Mouse (Mus musculus) left cerebral cortex, postnatal 14 days (tissue): Measurements from ENCODE around the gene Pfdn6. TPM values are rescaled to one million over a fixed set of nuclear protein-coding genes. Genes with fewer than 3 reads are reported as not detected.
"Not testable (repeated sequence)": the region's sequence is repeated elsewhere in the genome, so short reads cannot be mapped to it uniquely, and the experiment has no call there.

ENCODE experiments used
- DNase-seq, 2 experiments: peaks; one replicate each; pipeline ENCODE4 v3.0.0; 2021 to 2022; ENCODE audit warnings: low spot score in 2 of 2, mixed read lengths in 1 of 2
- intact Hi-C: fragments of 180-260 bp; cut with DNase I; formaldehyde crosslinking; loops from one replicate; pipeline ENCODE4 v1.15.1; 2025
- long read RNA-seq, 2 experiments: library from polyadenylated mRNA; stranded (forward); transcript quantifications; one replicate each; pipeline ENCODE4 v2.0.0; 2021
- total RNA-seq, 2 experiments: library from RNA; stranded (reverse); gene quantifications; 2 replicates each; pipeline ENCODE4 v1.2.3; 2021

Pfdn6 gene
- total RNA-seq = 10 to 100 TPM; 88.3 to 99.4 TPM
- long read RNA-seq, experiment 1, transcript Pfdn6-201 (4 exons, 807 nt) = major isoform, 36 of 40 reads
- long read RNA-seq, experiment 1, partial matches to known transcripts = 3 of 40 reads
- long read RNA-seq, experiment 1, other reads (novel, unspliced or antisense) = 0 of 40 reads
- long read RNA-seq, experiment 2, transcript Pfdn6-201 (4 exons, 807 nt) = major isoform, 19 of 21 reads
- long read RNA-seq, experiment 2, partial matches to known transcripts = 1 of 21 reads
- long read RNA-seq, experiment 2, other reads (novel, unspliced or antisense) = 0 of 21 reads

DNA sequence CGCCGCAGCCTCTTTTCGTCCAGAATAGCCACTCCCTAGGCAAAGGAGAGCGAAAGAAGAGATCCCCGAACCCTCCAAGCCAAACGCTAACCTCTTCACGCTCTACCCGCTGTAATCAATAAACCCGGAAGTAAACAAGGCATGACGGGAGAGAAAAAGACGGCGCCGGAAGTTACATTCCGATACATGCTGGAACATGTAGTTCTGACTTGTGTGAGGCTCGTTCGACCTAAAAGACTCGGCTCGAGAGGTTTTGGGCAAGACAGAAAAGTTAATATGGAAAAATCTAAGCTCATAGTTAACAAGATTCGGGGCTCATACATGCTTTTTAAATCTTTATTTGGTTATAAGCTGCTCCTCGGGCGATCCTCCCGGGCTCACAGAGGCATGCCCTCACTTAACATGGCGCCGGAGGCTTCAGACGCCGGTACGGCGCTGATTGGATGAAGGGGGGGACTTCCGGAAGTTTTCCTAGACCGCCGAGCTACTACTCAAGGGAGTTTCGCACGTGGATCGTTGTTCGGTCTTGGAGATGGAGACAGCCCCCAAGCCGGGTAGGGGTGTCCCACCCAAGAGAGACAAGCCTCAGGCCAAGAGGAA is at the start of gene Pfdn6, which contains the start of gene Wdr46:
Pfdn6 (minus strand) TSS at position 138 of the 600 bp plus-strand sequence.
Wdr46 (plus strand) TSS at position 455 of the 600 bp plus-strand sequence.
- DNase-seq = peak; percentile 87 to 90
- intact Hi-C loops = no loop called here

DNA sequence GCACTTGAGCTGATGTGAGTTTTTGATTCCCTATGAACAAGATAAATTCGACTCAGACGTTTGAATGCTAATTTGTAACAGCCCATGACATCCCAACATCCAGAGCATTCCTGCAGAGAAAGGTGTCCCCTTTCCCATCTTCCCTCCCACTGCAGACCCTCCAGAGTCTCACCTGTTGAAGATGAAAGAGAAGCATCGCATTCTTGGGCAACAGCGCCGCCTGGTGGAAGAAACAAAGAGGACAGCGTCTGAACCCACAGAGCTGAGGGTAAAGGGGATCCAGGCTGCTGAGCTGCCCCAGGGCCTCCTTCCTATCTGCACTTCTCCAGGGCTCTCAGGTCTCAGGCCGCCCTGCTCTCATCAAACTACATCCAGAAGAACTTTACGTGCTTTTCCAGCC is 42.0 kb upstream of the Pfdn6 start:
- intact Hi-C loops = not testable (repeated sequence)
- DNase-seq = peak; percentile 37 to 58

DNA sequence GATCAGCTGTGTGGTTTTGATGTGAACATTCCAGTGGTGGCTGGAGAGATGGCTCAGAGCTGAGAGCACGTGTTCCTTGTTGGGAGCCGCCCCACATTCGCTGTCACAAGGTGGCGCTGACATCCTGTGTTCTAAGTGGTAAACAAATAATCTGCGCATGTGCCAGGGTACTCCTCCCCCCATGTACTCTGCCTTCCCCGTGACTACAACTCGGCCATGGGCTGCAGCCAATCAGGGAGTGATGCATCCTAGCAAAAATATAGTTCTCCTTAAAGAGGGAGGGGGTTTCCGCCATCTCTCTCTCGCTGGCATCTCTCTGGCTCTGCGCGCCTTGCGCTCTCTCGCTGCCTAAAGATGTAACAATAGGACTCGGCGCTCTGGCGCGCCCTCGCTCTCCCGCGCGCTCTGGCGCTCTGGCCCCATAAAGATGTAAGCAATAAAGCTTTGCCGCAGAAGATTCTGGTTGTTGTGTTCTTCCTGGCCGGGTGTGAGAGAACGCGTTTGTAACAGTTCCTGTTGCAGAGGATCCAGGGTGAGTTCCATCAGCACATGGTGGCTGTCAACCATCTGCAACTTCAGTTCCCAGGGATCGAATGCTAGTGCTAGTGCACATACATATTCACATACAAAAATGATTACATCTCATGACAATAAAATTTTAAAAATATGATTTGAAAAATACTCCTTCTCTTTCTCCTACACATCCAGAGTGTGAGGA is 41.2 kb upstream of the Pfdn6 start:
- intact Hi-C loops = not testable (repeated sequence)
- DNase-seq = peak; percentile 90 to 97

DNA sequence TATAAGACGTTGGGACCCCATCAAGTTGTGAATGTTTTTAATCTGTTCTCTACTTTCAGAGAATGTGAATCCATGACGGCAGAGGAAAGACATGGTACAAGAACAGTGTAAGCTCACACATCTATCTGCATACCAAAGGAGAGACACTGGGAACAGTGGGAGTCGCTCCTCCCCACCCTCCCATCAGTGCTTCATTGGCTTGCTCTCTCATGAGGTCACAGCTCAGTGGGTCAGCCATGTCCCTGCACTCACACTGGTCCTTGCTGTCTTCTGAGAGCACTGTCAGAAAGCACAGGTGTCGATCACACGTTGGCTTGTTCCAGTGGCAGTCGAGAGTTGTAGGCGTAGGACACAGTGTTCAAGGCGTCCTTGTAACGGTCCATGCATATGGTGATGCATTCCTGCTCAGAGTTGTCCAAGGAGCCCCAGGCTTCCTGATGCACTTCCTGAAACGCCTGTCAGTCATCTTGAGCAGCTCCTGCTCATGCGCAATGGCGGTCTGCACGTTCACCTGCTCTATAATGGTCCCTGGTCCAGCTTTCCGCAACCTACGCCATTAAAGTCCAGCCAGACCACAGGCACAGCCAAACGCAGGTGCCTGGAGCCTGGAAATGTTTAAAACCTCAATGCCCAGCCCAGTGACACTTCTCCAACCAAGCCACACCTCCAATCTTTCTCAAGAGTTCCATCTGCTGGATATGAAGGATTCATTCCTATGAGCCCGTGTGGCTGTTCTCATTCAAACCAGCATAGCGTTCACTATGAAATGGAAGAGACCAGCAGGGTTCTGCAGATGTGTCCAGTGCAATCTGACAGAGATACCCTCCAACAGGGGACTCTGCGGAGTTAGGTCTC is 40.3 kb upstream of the Pfdn6 start:
- intact Hi-C loops = no loop called here

DNA sequence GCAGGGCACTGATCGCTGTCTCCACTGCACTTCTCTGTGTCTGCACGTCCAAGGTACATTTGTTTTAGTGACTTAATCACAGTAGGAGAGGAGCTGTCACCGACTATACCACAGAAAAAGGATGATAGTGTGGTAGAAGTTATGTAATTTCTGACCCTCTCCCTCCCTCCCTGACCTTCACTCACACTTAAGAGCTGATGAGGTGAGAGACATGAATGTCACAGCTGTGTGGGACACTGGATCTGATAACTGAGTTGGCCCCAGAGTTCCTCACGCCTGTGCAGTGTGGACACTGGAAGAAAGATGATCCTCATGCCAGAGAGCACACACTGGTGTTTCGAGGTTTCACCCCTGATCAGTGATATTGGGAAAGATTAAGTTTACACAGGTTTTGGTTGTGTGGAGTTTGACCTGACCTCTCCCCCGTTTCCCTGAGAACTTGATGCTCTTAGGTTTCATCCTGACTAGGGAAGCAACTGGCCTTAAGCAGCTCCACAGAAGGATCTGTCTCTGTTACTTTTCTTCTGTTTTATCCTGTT is 39.4 kb upstream of the Pfdn6 start:
- no peak for DNase-seq
- intact Hi-C loops = no loop called here

More for the DNA sequence above, 40.3 kb upstream of the Pfdn6 start:
- no peak for DNase-seq

DNA sequence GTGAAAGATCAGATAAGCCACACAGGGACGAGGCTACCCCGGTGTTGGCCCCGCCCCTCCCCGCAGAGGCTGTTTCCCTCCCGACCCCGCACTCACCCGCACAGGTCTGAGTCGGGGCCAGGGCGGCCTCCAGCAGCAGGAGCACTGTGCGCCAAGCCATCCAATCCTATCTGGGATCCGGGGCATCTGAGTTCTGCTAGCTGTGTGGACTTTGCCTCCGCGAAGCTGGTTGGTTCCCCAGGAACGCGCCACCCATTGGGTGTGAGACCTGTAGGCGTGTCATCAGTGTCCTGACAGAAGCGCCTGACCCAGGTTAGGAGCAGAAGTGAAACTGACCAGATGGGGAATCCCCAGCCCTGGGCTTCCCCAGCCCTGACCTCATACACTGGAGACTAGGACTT is 38.5 kb upstream of the Pfdn6 start:
- DNase-seq = peak in 1 of 2 experiments; percentile 65
- intact Hi-C loops = no loop called here

DNA sequence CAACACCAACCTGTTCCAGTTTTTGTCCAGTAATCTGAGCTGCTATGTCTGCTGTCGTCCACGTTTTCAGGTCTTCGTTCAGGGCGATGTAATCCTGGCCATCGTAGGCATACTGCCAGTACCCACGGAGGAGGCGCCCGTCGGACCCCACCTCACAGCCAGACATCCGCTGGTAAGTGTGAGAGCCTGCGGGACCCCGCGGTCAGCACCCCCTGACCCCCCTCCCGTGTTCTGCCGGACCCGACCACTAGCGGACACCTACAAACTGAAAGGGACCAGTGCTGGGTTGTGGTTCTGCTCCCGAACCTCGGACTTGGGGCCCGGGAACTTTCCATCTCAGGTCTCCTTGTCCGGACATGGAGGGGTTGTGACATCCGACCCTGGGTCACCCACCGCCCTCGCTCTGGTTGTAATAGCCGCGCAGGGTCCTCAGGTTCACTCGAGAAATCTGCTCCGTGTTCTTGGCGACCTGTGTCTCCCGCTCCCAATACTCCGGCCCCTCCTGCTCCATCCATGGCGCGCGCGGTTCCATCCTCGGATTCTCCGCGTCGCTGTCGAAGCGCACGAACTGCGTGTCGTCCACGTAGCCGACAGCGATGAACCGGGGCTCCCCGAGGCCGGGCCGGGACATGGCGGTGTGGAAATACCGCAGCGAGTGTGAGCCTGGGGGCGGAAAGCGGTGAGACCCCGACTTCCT is 37.9 kb upstream of the Pfdn6 start:
- intact Hi-C loops = no loop called here

DNA sequence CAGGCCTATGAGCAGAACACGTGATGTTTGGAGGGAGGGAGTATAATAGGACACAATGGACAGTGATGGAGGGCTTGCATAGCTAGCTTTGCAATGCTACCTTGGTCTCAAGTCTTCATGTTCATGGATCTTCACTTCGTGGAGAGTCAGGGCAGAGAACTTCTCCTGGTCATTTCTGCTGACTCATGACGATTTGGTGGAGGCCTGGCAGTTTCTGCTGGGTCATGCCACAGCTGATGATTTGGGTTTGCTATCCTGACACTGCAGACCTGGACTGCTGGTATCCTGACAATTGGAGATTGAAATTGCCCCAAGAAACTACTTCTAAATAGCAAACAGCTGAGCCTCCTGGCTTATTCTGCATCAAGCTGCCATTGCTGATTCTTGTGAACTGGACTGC is 33.4 kb upstream of the Pfdn6 start:
- intact Hi-C loops = loop anchor here (2.0 kb wide), 1 partner anchor 1297 kb away; no protein-coding TSS in a partner anchor
- no peak for DNase-seq

More for the DNA sequence above, 37.9 kb upstream of the Pfdn6 start:
- no peak for DNase-seq

DNA sequence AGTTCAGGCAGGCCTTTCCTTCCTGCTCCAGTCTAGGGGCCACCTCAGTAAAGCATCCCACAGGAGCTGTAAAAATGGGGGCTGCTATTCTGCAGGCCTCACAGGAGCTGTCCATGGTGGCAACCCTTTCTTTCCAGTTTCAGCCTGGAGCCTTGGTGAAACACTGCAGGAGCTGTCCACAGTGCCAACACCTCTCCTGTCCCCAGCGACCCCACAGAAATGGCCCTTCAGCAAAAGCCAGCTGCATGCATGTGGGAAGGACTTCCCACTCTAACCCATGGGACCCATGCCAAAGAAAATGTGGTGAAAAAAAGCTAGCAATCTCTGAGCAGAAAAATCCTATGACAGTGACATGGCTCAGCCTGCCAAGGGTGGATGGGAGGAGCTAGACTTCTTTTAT is 32.5 kb upstream of the Pfdn6 start:
- no peak for DNase-seq
- intact Hi-C loops = loop anchor here (2.0 kb wide), 1 partner anchor 1298 kb away; no protein-coding TSS in a partner anchor

DNA sequence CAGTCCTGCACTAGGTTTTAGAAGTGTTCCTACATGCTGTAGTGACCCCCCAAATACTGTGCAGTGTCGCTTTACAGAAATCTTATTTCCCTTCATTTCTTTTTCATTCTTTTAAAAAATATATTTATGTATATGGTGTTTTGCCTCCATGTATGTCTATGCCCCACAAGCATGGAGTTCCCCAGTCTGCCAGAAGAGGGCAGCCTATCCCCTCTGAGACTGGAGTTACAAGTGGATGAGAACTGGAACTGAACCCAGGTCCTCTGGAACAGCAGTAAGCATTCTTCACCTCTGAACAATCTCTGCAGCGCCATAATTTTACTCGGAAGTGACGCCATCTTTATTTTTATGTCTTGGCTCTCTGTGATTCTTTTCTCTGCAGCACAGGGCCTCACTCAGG is 29.3 kb upstream of the Pfdn6 start:
- intact Hi-C loops = no loop called here
- no peak for DNase-seq

DNA sequence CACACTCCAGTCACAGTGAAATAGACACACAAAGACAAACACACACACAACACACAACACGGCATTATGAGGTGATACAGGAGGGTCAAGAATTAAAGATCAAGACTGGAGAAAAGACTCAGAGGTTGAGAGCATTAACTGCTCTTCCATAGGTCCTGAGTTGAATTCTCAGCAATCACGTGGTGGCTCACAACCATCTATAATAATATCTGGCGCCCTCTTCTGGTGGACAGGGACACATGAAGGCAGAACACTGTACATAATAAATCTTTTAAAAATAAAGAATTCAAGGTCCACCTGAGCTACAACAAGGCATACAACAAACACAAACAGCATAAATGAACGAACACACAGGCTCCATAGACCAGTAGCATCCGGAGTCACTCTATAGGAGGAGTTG is 28.8 kb upstream of the Pfdn6 start:
- no peak for DNase-seq
- intact Hi-C loops = no loop called here

DNA sequence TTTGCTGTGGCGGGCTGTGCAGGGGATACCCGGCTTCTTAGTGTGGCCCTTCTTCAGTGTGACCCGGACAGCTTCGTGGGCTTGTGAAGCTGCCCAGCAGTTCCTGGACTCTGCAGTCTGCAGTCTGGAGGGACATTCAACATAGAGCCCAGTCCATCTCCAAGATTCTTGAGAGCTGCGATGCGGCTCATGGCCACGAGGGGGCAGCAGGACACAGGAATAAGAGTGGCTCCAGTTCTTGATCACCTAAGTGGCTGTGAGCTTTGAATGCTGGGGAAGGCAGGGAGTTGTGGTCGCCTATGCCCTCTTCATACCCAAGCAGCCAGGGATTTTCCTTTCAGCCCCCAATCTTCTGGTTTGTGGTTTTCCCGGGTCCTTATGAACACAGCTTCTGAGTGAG is 28.3 kb upstream of the Pfdn6 start:
- DNase-seq = peak; percentile 77 to 85
- intact Hi-C loops = no loop called here

DNA sequence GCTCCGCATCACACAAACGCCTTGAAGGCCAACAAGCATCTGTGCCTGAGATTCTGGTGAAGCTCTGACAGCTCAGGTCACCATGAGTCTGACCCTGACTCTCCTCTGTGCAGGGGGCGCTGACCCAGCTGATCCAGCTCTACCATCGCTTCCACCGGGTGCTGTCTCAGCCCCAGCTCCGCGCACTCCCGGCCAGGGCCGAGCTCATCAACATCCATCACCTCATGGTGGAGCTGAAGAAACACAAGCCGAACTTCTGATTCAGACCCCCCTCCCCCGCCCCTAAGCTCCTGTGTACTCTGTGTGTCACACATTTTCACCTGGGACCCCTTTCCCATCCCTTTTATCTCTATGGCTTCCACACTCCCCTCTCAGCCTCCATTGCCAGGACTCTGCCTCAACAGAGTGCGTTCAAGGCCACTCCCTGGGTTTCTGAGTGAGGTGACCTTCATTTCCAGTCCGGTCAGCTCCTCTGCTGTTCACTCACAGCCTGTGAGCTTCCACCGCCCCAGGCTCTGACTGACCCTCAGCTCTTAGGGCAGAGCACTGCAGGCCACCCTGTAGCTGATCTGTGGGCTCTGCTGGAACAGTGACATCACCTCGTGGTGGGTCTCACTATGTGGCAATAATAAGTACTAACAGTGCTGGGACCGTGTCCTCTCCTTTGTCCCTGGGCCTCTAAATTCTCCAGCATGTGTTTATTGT is 25.9 kb upstream of the Pfdn6 start:
- intact Hi-C loops = loop anchor here (1.0 kb wide), 1 partner anchor 1336 kb away; no protein-coding TSS in a partner anchor
- peak in 1 of 2 experiments; percentile 3 for DNase-seq

DNA sequence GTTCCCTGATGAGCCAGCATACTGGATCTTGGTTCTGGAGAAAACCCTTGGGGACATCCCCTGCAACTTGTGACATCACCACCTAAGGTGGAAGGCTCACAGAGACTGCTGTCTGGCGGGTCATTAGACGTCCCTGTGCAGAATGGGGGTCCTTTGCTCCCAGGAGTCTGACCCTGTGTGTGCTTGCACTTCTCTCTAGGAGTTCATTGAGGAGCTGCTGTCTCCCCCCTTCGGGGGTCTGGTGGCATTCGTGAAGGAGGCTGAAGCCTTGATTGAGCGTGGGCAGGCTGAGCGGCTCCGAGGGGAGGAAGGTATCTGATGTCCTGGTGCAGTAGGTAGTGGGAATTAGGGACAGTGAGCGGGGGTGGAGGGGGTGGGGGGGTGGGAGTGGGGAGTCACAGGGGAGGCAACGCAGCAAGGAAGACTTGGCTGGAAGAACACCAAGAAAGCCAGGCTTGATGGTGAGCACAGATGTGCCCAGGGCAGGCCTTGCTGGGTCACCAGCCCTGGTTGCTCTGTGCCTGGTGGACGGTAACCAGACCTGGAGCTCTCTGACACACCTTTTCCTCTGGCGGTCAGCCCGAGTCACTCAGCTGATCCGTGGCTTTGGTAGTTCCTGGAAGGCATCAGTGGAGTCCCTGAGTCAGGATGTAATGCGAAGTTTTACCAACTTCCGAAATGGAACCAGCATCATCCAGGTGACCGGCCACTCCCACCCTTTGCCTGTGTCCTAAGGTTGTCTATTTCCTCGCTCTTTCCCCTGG is 25.1 kb upstream of the Pfdn6 start:
- intact Hi-C loops = no loop called here
- DNase-seq = peak in 1 of 2 experiments; percentile 3

DNA sequence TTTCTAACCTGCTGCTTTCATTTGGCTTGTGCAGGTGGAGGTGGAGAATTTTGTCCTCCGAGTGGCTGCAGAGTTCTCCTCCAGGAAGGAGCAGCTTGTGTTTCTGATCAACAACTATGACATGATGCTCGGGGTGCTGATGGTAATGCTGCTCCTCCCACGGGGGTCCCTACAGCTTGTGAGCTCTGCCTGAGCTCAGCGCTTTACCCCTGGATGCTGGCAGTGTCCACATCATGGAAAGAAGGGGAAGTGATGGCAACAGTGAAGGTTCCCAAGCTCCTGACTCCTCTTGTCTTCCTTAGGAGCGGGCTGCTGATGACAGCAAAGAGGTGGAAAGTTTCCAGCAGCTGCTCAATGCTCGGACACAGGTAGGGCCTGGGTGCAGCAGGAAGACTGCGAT is 22.7 kb upstream of the Pfdn6 start:
- DNase-seq = peak in 1 of 2 experiments; percentile 2
- intact Hi-C loops = no loop called here

DNA sequence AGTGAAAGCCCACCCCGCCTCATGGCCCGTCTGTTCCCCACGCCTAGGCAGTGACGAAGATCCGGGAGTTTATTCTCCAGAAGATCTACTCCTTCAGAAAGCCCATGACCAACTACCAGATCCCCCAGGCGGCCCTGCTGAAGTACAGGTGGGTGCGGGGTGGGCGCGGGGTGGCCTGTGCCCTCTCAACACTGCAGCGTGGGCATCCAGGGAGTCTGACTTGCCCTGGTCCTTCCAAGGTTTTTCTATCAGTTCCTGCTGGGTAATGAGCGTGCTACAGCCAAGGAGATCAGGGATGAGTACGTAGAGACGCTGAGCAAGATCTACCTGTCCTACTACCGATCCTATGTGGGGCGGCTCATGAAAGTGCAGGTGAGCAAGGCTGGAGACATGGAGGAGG is 19.8 kb upstream of the Pfdn6 start:
- no peak for DNase-seq
- intact Hi-C loops = loop anchor here (2.0 to 5.0 kb wide), 2 partner anchors 62 to 1319 kb away; partner anchors contain the start of gene Ring1

DNA sequence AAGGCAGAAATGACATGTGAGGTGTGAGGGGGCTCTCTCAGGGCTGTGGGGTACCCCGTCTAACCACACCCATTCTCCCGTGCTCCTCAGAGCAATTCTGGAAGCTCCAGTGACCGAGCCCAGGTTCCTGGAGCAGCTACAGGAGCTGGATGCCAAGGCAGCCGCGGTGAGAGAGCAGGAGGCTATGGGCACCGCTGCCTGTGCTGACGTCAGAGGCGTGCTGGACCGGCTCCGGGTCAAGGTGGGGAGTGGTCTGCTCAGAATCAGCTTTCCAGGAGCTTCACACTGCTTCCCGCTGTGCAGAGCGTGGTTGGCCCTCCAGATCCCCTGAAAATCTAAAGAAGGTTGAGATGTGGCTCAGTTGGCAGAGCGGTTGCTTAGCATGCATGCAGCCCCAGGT is 19.0 kb upstream of the Pfdn6 start:
- peak in 1 of 2 experiments; percentile 12 for DNase-seq
- intact Hi-C loops = loop anchor here (5.0 kb wide), 1 partner anchor 63 kb away; the partner anchor contains the start of gene Ring1
